Mouse (Mus musculus) E14TG2a.4 (cell line): Measurements from ENCODE around the gene Lat2.
"Not testable (repeated sequence)": the region's sequence is repeated elsewhere in the genome, so short reads cannot be mapped to it uniquely, and the experiment has no call there.

ENCODE experiments used
- H3K27me3 ChIP-seq: 2 replicates; pipeline ENCODE4 v1.6.1; 2014; ENCODE audit warnings: low read length, control low read depth; ENCODE audit not compliant: insufficient read depth
- H3K36me3 ChIP-seq: 2 replicates; pipeline ENCODE4 v1.6.1; 2014; ENCODE audit warnings: low read length, control low read depth; ENCODE audit not compliant: insufficient read depth
- H3K4me1 ChIP-seq: replicated peaks from 2 replicates; pipeline ENCODE4 v1.6.1; 2014; ENCODE audit warnings: low read depth, low read length, control low read depth
- H3K4me3 ChIP-seq: replicated peaks from 2 replicates; pipeline ENCODE4 v1.5.1; 2014; ENCODE audit warnings: mild to moderate bottlenecking, low read length
- H3K9me3 ChIP-seq: 2 replicates; pipeline ENCODE4 v1.6.1; 2014; ENCODE audit warnings: low read length, control low read depth
- CTCF ChIP-seq: conservative IDR thresholded peaks from 2 replicates; pipeline ENCODE4 v1.5.1; 2014; ENCODE audit warnings: low read length
- NANOG ChIP-seq: IDR thresholded peaks from 2 replicates; pipeline ENCODE4 v1.6.1; 2014; ENCODE audit warnings: borderline replicate concordance, low read length, mixed read lengths
- POU5F1 ChIP-seq: IDR thresholded peaks from 2 replicates; pipeline ENCODE4 v1.6.1; 2014; ENCODE audit warnings: low read length, borderline replicate concordance

Gene Lat2

GRCm38 (mm10) chr5:134614802-134615201, at the start of gene Lat2:
Lat2 (minus strand) TSS chr5:134615025.
- H3K27me3 ChIP-seq, result no peaks in the 10 kb centered on the region
- TF ChIP-seq NANOG (no peak), POU5F1 (no peak), CTCF (no peak)
- H3K4me3 ChIP-seq, result no peak within 1 kb of the TSS
- no peaks in the 10 kb centered on the region for H3K9me3 ChIP-seq
- peaks cover 47% of the 10 kb centered on the region for H3K4me1 ChIP-seq
- peaks cover 44% of the 10 kb centered on the region for H3K36me3 ChIP-seq

GRCm38 (mm10) chr5:134656708-134657107, 41.9 kb upstream of the Lat2 start:
- peak overlapping the region; percentile 60 for H3K4me3 ChIP-seq
- peaks cover 33% of the 10 kb centered on the region for H3K36me3 ChIP-seq
- H3K9me3 ChIP-seq, result no peaks in the 10 kb centered on the region
- 0 out of 2 replicates have a peak, but pooled peaks cover 5% of the 10 kb centered on the region for H3K27me3 ChIP-seq
- TF ChIP-seq NANOG, result no peak
- no peak for TF ChIP-seq CTCF
- no peak for TF ChIP-seq POU5F1
- peaks cover 53% of the 10 kb centered on the region for H3K4me1 ChIP-seq

- Histone ChIP-seq H3K9me3 (peaks cover 8% of the 10 kb centered on the region; the same call in 1 of the 2 replicates), H3K4me3 (no peak overlapping the region), H3K4me1 (peaks cover 35% of the 10 kb centered on the region), H3K27me3 (0 out of 2 replicates have a peak, but pooled peaks cover 7% of the 10 kb centered on the region), H3K36me3 (0 out of 2 replicates have a peak, but pooled peaks cover 3% of the 10 kb centered on the region)
- TF ChIP-seq NANOG (no peak), POU5F1 (no peak), CTCF (no peak)
Measured at GRCm38 (mm10) chr5:134652015-134652414, 37.2 kb upstream of the Lat2 start.

- TF ChIP-seq CTCF (peak; percentile 85), POU5F1 (no peak), NANOG (no peak)
- Histone ChIP-seq H3K4me3 (no peak overlapping the region), H3K9me3 (peaks cover 8% of the 10 kb centered on the region; the same call in 1 of the 2 replicates), H3K4me1 (peaks cover 24% of the 10 kb centered on the region), H3K36me3 (no peaks in the 10 kb centered on the region), H3K27me3 (0 out of 2 replicates have a peak, but pooled peaks cover 7% of the 10 kb centered on the region)
Measured at GRCm38 (mm10) chr5:134650926-134651325, 36.1 kb upstream of the Lat2 start.

- not testable (repeated sequence) for H3K27me3 ChIP-seq, H3K36me3 ChIP-seq, H3K9me3 ChIP-seq, H3K4me3 ChIP-seq, H3K4me1 ChIP-seq
Measured at GRCm38 (mm10) chr5:134648976-134649375, 34.2 kb upstream of the Lat2 start.

- Histone ChIP-seq H3K9me3 (peaks cover 8% of the 10 kb centered on the region; the same call in 1 of the 2 replicates), H3K4me1 (peaks cover 10% of the 10 kb centered on the region), H3K4me3 (no peak overlapping the region), H3K27me3 (0 out of 2 replicates have a peak, but pooled peaks cover 7% of the 10 kb centered on the region), H3K36me3 (no peaks in the 10 kb centered on the region)
- TF ChIP-seq CTCF (no peak), POU5F1 (no peak), NANOG (no peak)
Measured at GRCm38 (mm10) chr5:134647394-134647793, 32.6 kb upstream of the Lat2 start.

GRCm38 (mm10) chr5:134646461-134646860, 31.6 kb upstream of the Lat2 start:
- Histone ChIP-seq H3K4me1 (peaks cover 12% of the 10 kb centered on the region), H3K9me3 (peaks cover 8% of the 10 kb centered on the region; the same call in 1 of the 2 replicates), H3K4me3 (no peak overlapping the region), H3K36me3 (no peaks in the 10 kb centered on the region), H3K27me3 (no peaks in the 10 kb centered on the region)
- TF ChIP-seq CTCF (peak; percentile 39), NANOG (no peak)

- Histone ChIP-seq H3K27me3 (no peaks in the 10 kb centered on the region), H3K4me3 (no peak overlapping the region), H3K9me3 (peaks cover 8% of the 10 kb centered on the region; the same call in 1 of the 2 replicates), H3K4me1 (peaks cover 28% of the 10 kb centered on the region), H3K36me3 (no peaks in the 10 kb centered on the region)
- TF ChIP-seq NANOG (no peak), CTCF (no peak), POU5F1 (no peak)
Measured at GRCm38 (mm10) chr5:134644643-134645118, 29.9 kb upstream of the Lat2 start.

GRCm38 (mm10) chr5:134644121-134644520, 29.3 kb upstream of the Lat2 start:
- Histone ChIP-seq H3K4me1 (peaks cover 30% of the 10 kb centered on the region), H3K9me3 (peaks cover 8% of the 10 kb centered on the region; the same call in 1 of the 2 replicates), H3K27me3 (no peaks in the 10 kb centered on the region), H3K36me3 (no peaks in the 10 kb centered on the region), H3K4me3 (no peak overlapping the region)
- no peak for TF ChIP-seq NANOG
- no peak for TF ChIP-seq POU5F1
